Mouse (Mus musculus): ENCODE data around the gene Aco2.

The Aco2 gene

GRCm38 (mm10) chr15:81872262-81873136 lies at the start of gene Aco2:
Gene Aco2, plus strand, starts transcription at chr15:81872309.
- in situ Hi-C loops (cut with MboI, MseI) = loop anchor here (5.0 to 25.0 kb wide), 2 partner anchors 270 to 1310 kb away; partner anchors contain the start of genes Enthd1 and Grap2

DNA sequence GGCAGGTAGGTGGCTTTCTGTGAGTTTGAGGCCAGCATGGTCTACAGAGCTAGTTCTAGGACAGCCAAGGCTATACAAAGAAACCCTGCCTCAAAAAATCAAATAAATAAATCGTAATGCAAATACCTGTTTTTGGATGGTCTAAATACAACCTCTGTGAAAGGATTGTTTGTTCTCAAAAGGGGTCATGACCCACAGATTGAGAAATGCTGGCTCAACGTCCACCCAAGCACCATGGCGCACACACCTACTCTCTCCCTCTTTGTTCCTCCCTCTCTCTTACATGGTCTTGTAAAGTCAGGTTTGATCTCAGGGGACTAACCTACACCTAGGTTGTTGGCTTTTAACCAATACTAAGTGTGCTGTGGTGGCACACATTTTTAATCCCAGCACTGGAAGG lies 49.5 kb upstream of the Aco2 start:
- in situ Hi-C loops (cut with MboI, MseI) = no loop called here

- in situ Hi-C loops (cut with MboI, MseI) = no loop called here
These were observed 47.3 kb upstream of the Aco2 start for GRCm38 (mm10) chr15:81824832-81825231.

DNA sequence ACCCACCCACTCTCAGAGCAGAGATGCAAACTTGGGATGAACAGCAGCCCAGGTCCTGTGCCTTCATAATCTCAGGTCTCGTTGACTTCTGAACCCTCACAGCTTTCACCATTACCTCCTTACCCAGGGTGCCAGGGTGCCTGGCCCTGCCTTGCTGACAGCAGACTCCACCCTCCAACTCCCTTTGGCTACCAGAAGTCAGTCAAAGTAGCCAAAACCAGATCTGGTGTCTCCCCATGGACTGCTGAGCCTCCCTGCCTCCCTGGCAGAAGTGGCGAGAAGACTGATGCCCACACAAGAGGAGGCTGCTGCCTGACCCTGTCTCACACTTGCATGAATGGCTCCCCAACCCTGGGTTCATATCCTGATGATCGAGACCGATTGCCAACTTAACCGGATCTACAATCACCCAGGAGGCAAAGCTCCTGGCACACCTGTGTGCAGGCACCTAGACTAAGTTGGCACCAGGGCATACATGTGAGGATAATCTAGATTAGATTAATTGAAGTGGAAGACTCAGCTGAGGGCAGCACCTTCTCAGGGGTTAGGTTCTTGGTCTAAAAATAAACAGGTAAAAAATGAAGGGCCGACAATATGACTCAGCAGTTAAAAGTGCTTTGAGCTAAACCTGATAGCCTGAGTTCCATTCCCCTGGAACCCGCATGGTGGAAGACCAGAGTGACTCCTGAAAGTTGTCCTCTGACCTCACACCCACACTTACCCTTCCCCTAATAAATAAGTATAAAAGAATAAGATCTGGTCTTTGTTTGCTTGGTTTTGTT lies 43.5 kb upstream of the Aco2 start:
- in situ Hi-C loops (cut with MboI, MseI) = no loop called here

GRCm38 (mm10) chr15:81829208-81829580 lies 42.9 kb upstream of the Aco2 start:
- in situ Hi-C loops (cut with MboI, MseI) = no loop called here

- in situ Hi-C loops (cut with MboI, MseI) = loop anchor here (5.0 kb wide), 1 partner anchor 92 kb away; no protein-coding TSS in a partner anchor
These were observed 41.6 kb upstream of the Aco2 start for GRCm38 (mm10) chr15:81830530-81830929.

GRCm38 (mm10) chr15:81831136-81831825 lies 40.8 kb upstream of the Aco2 start:
- in situ Hi-C loops (cut with MboI, MseI) = loop anchor here (5.0 kb wide), 1 partner anchor 91 kb away; no protein-coding TSS in a partner anchor

DNA sequence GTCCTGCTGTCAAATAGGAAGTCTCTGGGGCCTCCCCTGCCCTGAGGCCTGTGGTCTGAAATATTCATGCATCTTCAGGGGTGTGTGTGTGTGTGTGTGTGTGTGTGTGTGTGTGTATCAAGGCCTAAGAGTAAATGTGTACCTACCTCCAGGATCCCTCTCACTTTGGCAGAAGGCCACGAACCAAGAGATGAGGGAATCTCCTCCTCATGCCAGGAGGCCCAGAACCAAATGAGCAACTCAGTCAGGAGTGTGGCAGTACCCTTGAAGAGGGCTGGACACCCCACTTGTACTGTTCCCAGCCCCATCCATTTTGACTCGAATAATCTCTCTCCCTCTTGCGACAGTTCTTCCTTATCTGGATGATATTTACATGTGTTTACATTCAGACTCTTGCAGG lies 39.9 kb upstream of the Aco2 start:
- in situ Hi-C loops (cut with MboI, MseI) = loop anchor here (5.0 kb wide), 1 partner anchor 90 kb away; no protein-coding TSS in a partner anchor

- in situ Hi-C loops (cut with MboI, MseI) = loop anchor here (5.0 kb wide), 1 partner anchor 89 kb away; no protein-coding TSS in a partner anchor
These were observed 38.6 kb upstream of the Aco2 start for GRCm38 (mm10) chr15:81833481-81833880.

DNA sequence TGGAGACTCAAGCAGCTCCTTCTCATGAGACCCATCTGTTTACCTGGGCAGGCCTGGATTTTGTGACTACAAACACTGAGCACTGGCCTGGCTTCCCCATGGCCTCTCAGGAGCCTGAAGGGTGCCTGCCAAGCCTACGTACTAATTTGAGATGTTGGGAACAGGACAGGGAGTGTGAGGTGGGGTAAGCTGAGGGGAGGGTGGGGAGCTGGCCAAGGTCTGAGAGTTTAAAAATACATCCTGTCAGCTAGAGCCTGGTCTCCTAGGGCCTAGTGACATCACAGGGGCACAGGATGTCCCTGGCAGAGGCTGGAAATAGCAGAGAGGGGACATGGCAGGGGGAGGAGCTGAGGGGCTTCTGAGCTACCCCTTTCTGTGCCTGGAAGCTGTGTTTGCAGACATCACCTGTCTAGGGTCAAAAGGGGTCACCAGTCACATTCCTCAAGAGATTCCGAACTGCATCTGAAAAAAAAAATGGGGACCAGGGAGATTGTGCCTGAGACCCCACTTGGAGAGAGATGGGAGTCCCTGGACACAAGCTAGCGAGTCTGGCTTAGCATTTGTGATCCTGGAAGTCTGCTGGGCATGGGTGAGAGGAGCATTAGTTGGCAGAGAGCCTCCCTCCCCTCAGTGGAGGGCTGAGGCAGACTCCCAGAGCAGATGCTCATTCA lies 37.8 kb upstream of the Aco2 start:
- in situ Hi-C loops (cut with MboI, MseI) = loop anchor here (5.0 kb wide), 1 partner anchor 88 kb away; no protein-coding TSS in a partner anchor

- in situ Hi-C loops (cut with MboI, MseI) = no loop called here
These were observed 36.9 kb upstream of the Aco2 start for GRCm38 (mm10) chr15:81835007-81835880.

GRCm38 (mm10) chr15:81836124-81836821 lies 35.8 kb upstream of the Aco2 start:
- in situ Hi-C loops (cut with MboI, MseI) = no loop called here

- in situ Hi-C loops (cut with MboI, MseI) = no loop called here
These were observed 34.9 kb upstream of the Aco2 start for GRCm38 (mm10) chr15:81836966-81837920.

GRCm38 (mm10) chr15:81838554-81839235 lies 33.4 kb upstream of the Aco2 start:
- in situ Hi-C loops (cut with MboI, MseI) = no loop called here

DNA sequence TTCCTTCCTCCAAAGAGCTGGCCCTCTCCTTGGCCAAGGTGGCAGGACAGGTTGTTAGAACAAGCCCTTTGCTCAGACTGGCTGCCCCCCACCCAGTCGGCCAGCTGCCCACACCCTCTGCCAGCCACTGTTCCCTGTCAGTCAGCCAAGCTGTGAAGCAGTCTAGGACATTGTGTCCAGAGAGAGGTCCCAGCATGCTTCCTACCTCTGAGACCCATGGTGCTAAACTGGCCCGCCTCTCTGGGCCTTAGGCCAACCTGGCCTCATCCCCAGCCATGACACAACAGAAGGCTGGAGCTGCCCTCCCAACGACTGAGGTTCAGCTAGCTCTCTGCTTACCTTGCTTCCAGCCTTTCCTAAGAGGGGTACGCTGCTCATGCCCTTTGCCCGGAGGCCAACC lies 32.5 kb upstream of the Aco2 start:
- in situ Hi-C loops (cut with MboI, MseI) = no loop called here

DNA sequence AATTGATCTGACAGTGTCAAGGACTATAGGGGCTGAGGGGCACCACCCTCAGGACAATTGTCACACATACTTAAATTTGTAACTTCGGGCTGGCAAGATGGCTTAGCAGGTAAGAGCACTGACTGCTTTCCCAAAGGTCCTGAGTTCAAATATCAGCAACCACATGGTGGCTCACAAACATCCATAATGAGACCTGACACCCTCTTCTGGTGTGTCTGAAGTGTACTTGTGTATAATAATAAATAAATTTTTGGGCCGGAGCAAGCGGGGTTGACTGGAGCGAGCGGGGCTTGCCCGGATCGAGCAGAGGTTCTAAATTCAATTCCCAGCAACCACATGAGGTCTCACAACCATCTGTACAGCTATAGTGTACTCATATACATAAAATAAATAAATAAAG lies 31.8 kb upstream of the Aco2 start:
- in situ Hi-C loops (cut with MboI, MseI) = no loop called here

DNA sequence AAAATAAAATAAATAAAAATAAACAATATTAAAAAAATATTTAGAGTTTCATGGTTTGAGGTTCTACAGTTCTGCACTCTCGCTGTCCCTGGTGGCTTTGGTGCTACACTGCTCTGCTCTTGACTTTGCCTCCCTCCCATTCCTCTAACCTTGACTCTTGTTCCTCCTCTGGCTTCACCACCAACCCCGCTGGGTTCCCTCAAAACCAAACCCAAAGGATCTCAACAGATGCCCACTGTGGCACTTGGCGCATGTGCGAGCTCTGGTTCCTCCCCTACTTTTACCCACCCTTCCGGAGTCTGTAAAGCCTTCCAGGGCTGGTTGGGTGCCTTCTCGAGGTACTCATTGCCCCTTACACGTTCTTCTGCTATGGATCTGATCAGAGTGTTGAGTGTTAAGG lies 29.8 kb upstream of the Aco2 start:
- in situ Hi-C loops (cut with MboI, MseI) = no loop called here
